Mouse (Mus musculus) cerebellum, postnatal 4 days (tissue): Measurements from ENCODE around the gene Fars2.

Experiments
- DNase-seq, 2 experiments: peaks; one replicate each; pipeline ENCODE4 v3.0.0; 2022; ENCODE audit warnings: low spot score in 2 of 2, mixed read lengths in 1 of 2

The Fars2 gene

DNA sequence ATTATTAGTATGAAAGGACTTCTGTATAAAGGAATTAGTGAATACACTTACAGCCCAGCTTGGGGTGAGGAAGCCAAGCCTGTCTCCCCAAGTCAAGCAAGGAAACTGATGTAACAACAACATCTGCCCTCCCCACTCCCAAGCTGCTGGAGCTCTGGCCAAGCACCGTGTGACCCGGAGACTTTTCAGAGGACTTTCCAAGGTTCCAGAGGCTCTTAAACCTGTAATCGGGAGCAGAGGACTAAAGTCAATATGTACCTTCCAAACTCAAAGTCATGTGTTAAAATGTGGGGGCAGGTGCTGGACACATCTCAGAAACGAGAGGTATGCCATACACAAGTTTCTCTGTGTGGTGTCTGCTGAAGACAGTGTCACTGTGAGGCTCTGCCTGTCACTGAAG lies 566.4 kb downstream of the Fars2 start:
- DNase-seq = no peak

DNA sequence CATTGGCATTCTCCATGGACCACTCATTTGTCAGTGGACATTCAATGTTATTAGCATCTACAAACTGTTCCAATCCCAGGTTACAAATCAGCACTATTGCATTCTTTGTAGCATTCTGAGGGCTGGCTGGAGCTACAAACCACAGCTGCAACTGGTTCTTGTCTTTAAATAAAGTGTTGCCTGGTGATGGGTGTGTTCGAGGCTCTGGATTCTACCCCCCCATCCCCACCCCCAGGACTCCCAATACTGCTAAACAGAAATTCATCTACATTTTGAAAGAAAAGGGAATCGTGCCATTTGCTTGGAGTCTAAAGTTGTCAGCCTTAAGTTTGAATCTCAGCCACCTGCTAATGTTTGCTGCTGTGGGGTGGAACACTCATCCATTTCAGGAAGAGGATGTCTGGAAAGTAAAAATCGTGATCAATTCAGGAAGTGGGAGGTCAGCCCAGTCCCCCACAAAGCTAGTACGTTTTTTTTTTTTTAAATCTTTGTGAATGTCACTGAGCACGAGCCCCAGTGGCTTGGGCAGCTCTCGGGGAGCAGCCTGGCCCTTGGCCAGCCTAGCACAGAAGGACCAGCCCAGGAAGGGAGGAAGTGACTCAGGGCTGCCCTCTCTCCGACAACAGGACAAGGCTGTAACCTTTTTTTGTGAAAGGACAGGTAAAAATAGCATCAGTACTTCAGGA lies 578.4 kb downstream of the Fars2 start:
- DNase-seq = no peak

DNA sequence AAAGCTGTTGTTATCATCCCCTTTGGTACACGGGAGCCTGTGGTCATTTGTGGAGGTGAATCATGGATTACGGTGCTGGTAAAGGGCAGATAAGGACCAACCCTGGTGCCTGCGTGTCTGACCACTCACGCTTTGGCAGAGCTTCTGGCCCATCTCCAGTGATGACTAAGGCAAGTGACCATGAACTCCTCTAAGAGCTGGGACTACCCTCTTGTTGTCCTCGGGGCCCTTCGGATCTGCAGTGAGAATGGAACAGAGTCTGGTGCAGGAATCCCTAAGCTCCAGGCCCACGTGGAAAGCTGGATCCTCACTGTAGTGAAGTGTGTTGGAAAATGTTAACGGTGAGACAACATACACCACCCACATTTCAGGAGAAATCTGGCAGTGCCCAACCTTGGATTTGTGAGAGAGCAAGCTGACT lies 579.1 kb downstream of the Fars2 start:
- no peak for DNase-seq

DNA sequence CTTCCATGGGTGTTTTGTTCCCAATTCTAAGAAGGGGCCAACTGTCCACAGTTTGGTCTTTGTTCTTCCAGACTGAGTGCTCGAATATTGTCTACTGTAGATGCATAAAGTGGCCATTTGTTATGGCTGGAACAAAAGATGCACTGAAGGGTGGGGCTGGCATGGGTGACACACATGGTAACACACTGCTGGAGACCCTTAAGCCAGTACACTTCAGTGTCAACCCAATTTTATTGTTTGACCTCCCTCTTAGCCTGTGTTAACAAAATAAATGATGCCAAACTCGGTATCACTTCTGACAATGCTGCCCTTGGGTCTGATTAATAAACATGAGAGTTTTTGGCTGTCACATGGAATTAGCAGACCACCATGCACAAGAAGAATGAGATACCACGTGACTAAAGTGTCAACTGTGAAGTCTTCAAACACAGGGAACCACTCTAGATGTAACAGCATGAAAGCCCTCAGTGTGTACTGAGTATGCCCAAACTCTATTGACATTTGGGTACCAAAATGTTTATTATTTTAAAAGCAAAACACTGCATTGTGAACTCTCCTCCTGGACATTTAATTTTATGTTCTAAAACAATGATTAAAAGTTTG lies 590.0 kb downstream of the Fars2 start:
- no peak for DNase-seq

DNA sequence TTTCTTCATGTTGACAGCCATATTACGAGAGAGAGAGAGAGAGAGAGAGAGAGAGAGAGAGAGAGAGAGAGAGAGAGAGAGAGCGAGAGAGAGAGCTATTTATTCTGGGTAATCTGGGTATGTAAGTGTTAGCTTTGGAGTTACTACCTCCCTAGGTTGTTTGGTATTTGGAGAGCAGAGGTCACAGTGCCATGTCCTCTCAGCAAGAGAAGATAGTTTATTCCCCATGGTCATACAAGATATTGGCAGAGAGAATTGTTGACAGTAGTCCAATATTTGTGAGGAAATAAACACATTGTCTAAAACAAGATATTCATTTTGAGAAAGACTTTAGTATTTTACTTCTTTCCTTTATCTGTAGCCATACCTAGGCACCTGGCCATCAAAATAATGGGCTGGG lies 596.9 kb downstream of the Fars2 start:
- no peak for DNase-seq

DNA sequence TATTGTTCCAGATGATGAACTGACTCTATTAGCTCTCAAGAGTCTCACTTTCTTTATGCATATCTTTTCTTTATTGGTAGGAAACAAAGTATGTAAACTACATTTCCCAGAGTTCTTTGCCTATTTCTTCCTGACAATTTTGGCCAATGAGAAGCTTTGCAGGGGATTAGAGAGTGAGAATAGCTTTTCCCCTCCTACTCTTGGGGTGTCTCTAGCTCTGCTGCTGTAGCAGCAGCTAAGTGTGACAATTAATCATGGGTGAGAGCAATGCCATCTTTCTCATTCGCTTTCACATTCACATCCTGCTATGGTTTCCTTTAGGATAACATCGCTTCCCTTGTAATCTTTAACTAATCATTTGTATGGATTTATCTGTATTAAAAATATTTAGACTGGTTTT lies 599.5 kb downstream of the Fars2 start:
- DNase-seq = no peak

DNA sequence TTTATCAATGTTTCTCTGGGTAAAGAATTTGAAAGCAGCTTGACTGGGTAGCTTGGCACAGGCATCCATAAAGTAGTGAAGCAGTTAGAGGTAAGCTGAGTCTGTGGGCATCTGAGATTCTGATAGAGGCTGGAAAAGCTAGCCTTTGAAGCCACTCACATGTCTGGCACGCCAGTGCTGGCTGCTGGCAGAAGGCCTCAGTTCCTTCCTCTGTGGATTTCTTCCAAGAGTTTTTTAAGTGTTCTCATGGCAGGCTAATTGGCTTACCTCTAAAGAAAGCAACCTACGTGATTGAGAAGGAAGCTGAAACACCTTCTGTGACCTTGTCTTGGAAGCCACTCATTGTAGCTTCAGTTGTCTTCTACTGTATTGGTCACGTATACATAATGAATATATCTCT lies 600.2 kb downstream of the Fars2 start:
- DNase-seq = no peak

DNA sequence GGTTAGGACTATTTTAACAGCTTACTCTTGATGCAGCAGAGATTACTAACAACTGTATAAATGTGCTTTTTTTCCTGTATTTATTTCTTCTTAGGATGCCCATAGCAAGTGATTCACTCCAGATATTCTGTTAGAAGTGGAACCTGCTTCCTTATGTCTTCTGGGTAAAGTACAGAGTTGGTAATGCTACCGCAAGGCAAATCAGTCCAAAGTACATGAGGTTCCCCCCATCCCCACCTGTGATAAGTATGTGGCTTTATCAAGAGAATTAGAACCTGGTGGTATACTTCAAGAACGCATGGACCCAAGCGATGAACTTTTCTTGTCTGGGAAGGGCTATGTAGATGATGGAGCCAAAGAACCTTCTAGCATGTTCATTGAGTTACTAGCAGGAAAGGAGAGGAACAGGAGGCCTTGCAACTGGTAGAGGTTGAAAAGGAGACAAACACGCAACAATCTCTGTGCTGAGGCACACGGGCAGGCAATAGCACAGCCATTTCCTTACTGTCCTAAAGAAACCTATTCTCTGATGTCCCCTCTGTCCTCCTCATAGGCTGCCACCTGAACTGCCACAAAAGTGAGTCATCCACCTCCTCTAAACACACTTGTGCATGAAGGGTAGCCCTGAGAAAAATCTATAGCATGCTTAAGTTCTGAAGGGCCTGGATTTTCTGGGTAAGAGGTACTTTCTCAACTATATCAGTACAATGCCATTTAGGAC lies 603.2 kb downstream of the Fars2 start:
- DNase-seq = no peak

DNA sequence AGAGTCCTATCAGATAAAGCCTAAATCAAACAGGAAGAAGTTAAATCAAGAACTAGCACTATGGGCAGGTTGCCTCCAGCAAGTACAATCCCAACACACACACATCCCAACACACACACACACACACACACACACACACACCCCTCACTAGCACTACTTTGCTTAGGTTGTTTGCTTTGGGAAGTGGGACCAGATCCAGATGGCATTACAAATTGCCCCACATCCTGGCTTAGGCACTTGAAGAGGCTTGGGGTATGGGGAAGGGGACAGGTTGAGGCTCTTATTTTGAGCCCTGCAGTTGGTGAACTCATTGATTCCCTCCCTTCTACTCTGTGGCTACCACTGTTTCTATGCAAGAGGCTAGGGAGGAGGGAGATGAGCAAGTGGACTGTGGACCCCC lies 605.1 kb downstream of the Fars2 start:
- no peak for DNase-seq

DNA sequence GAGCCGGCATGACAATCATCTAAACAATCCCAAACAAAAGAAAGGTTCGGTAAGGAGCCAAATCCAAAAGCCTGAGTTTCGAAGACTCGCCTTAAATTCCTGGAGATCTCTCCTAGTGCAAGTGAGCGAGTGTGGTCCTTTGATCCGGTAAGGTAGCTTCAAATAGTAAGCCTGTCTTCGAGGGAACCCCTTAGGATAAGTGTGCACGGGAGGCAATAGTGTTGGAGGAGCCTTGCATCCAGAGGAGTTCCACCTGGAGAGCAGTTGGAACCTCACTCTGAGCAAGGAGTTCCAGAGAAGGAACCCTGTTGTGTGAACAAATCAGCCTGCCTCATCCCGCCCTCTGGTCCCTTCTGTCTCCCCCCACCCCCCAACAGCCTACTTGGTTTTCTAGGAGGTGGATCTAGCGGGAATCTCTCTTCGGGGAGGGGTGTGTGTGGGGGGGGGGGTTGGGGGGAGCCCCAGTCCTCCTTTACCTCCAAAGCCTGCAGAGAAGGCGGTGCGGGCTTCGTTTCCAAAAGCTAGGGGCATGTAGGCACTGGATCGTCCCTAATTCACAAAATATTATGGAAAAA lies 606.6 kb downstream of the Fars2 start:
- DNase-seq = no peak

DNA sequence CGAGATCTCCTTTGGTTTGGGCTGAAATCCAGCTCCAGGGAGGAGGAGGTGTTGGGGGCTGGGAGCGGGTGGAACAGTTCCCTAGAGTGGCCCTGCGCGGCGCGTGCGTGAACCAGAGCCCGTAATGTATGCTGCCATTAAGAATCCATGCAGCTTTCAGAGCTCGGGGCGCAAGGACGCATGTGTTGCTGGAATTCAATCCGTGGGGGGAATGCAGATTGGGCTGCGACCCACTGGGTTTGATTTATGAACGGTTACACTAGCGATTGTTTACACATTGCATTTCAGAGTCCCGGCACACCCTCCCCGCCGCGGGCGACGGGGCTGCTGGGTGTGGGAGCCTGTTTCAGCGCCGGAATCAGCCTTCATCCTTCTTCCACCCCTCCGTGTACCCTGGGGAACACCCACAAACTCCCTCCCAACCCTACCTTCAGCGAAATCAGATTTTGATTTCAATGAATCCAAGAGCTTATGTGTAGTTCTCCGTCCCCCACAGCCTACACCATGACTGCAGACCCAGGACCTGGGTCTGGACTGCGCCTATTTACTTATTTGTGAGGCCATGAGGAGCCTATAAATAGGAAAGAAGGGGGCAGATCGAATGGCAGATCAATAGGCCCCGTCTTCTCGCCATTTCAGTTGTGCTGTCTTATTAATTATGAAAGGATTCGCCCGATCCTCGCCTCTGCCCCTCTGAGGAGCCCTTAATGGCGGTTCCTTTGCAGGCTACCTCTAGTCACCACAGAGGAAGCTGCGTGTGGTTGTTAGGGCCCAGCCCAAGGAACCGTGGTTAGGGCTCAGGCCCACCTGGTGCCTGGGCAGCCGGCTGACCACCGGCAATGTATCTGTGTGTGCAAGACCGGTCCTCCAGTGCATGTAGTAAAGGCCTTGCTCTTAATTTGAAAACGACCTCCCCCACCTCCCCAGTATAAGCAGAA lies 607.6 kb downstream of the Fars2 start:
- DNase-seq = peak in 1 of 2 experiments; percentile 70

DNA sequence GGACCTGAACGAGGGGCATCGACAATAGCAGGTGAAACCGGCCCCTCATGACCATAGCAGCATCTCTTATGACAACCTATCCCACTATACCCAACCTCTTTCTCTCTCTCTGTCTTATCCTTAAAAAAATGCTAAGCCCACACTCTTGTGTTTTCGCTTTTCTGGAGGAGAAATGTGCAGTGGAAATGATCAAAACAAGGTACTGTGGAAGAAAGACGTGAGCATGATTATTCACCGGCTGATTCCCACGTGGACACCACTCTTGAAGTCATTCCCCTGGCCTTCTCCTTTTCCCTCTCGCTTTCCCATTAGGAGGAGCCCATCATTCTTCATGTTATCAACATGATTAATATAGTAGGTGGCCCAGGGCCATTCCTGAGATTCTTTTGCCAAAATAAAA lies 608.7 kb downstream of the Fars2 start:
- DNase-seq = no peak

DNA sequence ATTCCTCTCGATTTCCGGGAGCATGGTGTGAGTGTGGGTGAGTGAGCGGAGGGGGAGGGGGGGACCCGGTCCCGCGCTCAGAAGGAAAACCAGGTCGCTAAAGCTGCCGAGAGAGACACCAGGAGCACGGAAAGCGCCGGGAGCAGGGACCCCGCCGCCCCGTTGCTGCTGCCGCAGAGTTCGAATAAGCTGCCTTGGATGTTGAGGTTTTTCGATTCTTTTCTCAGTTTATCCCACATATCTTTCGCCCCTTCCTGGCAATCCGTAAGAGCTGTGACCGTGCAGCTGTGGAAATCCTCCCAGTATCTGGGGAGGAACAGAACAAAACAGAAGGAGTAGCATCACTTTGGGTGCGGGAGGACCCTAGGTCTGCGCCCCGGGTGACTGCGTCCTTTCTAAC lies 609.3 kb downstream of the Fars2 start:
- DNase-seq = no peak

DNA sequence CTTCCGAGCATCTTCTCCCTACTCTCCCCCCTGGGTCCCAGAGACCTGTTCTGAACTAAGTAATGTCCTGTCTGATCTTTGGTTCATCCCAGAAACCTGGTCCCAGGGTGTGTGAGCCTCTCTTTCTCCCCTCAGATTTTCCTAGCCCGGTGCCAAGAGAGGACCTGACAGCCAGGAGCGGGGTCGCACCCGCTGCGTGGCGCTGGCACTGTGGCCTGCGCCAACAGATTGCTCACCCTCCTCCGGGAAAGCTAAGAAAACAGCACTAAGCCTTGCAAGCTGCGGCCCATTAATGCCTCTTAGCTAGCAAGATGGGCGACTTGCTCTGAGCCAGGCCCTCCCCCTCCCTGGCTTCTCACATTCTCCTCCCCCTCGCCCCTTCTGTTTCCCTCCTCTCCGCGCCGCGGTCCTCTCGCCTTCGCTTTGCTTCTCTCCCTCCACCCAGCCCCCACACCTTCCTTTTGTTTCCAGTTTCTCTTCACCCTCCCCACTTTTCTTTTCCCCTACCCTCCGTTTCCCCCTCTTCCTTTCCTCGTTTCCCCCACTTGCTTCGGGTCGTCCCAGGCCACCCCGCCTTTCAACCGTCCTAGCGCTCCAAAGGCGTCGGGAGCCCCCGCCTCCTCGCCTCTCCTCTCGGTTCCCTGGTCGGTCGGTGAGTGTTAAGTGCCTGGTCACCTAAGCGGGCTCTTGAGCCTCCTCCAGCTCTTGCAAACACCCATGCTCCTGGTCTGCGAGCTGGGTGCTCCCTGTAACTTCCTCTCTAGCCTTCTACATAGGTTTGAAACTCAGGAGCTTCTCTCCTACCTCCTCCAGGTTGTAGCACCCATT lies 610.0 kb downstream of the Fars2 start:
- DNase-seq = peak in 1 of 2 experiments; percentile 72

DNA sequence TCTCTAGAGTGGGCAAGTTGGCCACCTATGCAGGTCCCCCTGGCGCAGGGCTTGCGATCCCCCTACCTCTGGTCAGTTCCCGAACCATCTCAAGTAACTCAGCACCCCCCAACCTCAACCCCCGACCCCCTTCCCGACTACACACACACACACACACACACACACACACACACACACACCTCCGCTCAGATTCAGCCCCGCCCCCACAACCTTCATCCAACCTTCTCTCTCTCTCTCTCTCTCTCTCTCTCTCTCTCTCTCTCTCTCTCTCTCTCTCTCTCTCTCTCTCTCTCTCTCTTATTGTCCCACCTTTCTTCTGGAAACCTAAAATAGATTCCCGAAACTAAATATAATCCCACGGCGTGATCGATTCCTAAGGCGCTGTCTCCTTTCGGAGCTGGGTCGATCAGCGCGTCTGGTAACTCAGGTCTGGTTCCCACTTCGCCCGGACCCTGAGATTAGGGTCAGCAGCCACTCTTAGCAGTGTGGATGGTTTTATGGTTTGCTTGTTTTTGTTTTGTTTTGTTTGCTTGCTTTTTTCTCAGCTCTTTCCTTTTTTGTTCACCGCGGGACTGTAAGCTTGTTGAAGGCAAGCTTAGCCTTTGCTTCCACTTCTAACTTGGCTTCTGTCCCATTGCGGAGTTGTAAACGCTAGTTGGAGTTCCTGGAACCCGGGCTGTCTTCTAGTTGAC lies 610.7 kb downstream of the Fars2 start:
- no peak for DNase-seq

DNA sequence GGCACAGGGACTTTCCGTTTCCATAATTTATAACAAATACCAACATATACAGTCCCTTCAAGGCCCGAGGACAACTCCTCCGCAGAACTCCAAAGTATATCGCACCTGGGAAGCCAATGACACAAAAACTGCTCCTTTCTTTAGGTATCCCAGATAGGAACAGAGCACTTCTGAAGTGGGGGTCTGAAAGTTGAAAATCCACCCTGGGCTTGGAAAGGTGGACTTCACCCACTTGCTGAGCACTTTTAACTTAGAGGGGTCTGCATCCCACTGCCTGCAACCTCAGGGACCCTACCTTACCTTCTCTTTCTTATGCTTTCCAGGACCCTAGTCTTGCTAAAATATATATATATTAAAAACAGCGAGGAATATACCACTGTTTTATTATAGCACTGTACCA lies 611.3 kb downstream of the Fars2 start:
- no peak for DNase-seq

DNA sequence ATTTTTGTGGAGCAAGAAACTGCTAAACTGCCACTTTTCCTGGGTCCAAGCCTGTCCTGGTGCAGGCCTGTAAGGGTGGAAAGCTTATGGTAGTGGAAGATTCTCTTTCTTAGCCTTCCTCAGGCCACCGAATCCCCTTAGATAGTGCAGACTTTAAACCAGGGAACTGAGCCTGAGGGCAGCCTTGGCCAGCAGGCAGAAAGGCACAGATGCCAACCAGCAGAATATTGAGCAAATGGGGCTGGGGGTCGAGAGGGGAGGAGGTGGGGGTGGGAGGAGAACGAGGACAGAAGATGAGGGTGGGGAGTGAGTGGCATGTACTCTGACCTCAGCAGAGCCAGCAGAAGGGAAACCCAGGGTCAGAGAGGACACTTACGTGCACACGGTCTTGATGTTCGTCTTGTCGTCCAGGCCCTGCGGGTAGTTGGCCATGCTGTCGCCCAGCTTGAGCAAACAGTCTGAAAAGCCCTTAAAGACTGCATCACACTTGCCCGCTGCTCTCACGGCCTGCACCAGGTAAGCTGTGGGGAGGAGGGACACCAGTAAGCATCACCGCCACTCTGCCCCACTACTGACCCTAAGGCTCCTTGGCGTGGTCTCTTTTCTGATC lies 612.6 kb downstream of the Fars2 start:
- no peak for DNase-seq

DNA sequence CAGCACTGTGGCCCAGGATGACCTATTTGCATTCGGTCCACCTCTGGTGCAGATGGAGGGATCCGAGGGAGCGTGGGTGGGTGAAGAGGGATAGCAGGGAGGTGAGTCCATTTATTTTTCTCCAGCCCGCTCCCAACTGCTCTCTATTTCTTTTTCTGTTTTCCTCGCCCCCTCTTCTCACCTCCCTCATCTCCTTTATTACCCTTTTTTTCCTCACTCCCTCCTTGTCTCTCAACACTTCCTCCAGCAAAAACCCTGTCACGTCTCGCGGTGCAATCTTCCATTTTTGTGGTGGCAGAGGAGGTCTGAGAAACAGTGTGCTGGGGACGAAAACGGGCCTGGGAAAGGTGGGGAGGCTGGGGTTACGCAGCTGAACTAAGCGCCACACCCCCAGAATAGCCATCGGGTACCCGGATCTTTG lies 613.1 kb downstream of the Fars2 start:
- no peak for DNase-seq

DNA sequence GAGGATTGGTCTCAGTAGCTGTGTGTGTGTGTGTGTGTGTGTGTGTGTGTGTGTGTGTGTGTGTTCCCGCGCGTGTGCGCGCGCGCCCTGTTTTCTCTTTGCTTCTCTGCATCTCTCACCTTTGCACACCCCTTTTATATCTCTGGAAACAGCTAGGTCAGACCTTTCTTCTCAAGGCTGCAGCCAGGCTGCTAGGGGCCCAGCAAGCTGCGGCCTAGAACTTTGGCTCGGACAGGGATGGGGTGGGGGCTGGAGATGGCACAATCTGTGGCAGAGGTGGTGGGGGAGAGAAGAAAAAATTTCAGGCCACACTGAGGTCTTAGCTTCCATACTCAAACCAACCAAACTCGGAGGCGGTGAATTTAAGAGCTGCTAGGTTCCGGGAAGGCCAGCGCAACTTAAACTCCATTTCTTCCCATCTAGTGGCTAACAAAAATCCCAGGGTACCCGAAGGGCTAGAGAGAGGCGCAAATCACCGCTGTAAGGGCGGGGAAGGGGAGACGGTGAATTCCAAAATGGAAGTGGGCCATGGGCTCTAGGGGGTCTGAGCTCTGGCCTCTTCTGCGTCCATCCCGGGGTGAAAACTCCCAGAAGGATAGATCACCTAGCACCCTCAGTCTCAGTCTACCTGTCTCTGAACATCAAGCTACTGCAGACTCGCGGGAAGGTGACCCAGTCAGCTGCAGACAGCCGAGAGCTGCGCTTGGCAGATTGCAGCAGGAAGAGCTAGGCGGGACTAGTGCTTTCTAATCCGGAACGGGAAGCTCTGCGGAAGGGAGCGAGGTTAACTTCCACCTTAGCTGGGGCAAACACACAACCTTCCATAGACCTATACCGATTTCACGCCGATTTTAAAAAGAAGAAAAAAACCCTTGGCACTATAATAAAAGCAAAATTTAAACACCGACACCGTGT lies 614.1 kb downstream of the Fars2 start:
- DNase-seq = no peak
